Mouse (Mus musculus) hindbrain, postnatal 0 days (tissue): Measurements from ENCODE around the gene Stk26. TPM values are rescaled to one million over a fixed set of nuclear protein-coding genes. Genes with fewer than 3 reads are reported as not detected.

ENCODE experiments used
- ATAC-seq: fragments of 200-750 bp; cut with Nextera tagmentation; 2 replicates; pipeline ENCODE4 v1.8.0; 2017; ENCODE audit warnings: mild to moderate bottlenecking, moderate TSS enrichment, moderate library complexity
- DNase-seq: peaks from one replicate; pipeline ENCODE4 v3.0.0-alpha.2; 2015; ENCODE audit warnings: low spot score
- H3K27ac ChIP-seq: fragments of 300-500 bp; sonication (generic); 2 replicates; pipeline ENCODE4 v1.5.1; 2014; ENCODE audit warnings: mild to moderate bottlenecking
- H3K27me3 ChIP-seq: fragments of 300-500 bp; sonication (generic); 2 replicates; pipeline ENCODE4 v1.6.1; 2014; ENCODE audit warnings: low read length, mixed read lengths; ENCODE audit not compliant: insufficient read depth
- H3K36me3 ChIP-seq: fragments of 300-500 bp; sonication (generic); 2 replicates; pipeline ENCODE4 v1.6.1; 2014; ENCODE audit warnings: low read length, mixed read lengths; ENCODE audit not compliant: insufficient read depth
- H3K4me1 ChIP-seq: fragments of 300-500 bp; sonication (generic); 2 replicates; pipeline ENCODE4 v1.6.1; 2014; ENCODE audit warnings: antibody characterized with exemption, low read length, mixed read lengths; ENCODE audit not compliant: insufficient read depth
- H3K4me2 ChIP-seq: fragments of 300-500 bp; sonication (generic); 2 replicates; pipeline ENCODE4 v1.6.1; 2014; ENCODE audit warnings: low read depth, mild to moderate bottlenecking, low read length, moderate library complexity, mixed read lengths
- H3K4me3 ChIP-seq: fragments of 300-500 bp; sonication (generic); 2 replicates; pipeline ENCODE4 v1.5.1; 2014; ENCODE audit warnings: low read length
- H3K9ac ChIP-seq: fragments of 300-500 bp; sonication (generic); replicated peaks from 2 replicates; pipeline ENCODE4 v1.6.1; 2014; ENCODE audit warnings: mild to moderate bottlenecking, low read length, moderate library complexity, mixed read lengths
- H3K9me3 ChIP-seq: fragments of 300-500 bp; sonication (generic); 2 replicates; pipeline ENCODE4 v1.6.1; 2016; ENCODE audit warnings: low read length, mixed read lengths
- CTCF ChIP-seq: IDR thresholded peaks from 2 replicates; pipeline ENCODE4 v1.5.1; 2016; ENCODE audit warnings: antibody characterized with exemption, control low read depth, low read depth
- WGBS: fragments of 180-500 bp; shearing (Covaris S2); extraction: QIAGEN DNeasy Blood & Tissue Kit; methylation state at CpG from one replicate; pipeline ENCODE4 v1.1.7; 2014; 5-methylcytosine and 5-hydroxymethylcytosine counted together
- polyA plus RNA-seq: library from polyadenylated mRNA; unstranded; fragments of >200 nt; fragmentation: Nextera tagmentation; extraction: Ambion mirVana; gene quantifications from 2 replicates; pipeline ENCODE4 v1.2.1, GENCODE M21; 2015
- total RNA-seq: library from RNA; depleted of rRNA; stranded (reverse); fragments of >200 nt; gene quantifications from 2 replicates; pipeline ENCODE4 v1.2.3, GENCODE M21; 2014; rRNA removed

The Stk26 gene
- total and polyA plus RNA-seq, 2 experiments from 2014 or later, result 0.99 to 1.3 TPM

DNA sequence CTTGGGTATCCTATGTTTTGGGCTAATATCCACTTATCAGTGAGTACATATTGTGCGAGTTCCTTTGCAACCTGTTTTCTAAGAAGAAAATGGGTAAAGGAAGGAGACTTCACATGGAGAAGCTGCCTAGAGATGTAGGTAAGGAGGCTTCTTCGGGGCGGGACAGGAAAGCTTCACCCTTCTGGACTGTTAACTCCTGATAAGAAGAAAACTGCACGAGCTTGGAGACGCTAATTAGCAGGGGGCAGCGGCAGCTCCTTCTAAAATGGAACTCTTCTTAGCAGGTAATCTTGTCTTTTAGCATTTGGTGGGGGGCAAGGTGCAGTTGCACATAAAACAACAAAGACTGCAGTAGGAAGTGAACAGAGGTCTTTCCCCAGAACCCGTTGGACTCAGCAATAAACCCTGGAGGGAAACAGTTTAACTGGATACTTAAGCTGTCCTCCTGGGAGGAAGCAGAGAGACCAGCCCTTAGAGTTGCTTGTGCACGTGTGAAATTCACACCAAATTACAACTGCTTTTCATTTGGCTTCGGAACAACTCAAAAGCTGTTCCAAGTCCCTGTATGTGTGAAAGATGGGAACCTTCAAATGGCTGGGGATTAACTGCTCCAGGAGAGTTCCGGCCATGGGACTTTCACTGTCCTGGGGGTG lies 86.2 kb downstream of the Stk26 start:
- Histone ChIP-seq H3K4me2 (no peak overlapping the region), H3K9me3 (no peaks in the 10 kb centered on the region), H3K4me3 (no peak overlapping the region), H3K4me1 (no peaks in the 10 kb centered on the region), H3K27me3 (no peaks in the 10 kb centered on the region), H3K9ac (no peak overlapping the region), H3K36me3 (no peaks in the 10 kb centered on the region), H3K27ac (no peak overlapping the region)
- ATAC-seq (no peak), DNase-seq (no peak)
- WGBS, result 76% methylated on average over 10 of the region's 10 CpGs
- TF ChIP-seq CTCF, result no peak

DNA sequence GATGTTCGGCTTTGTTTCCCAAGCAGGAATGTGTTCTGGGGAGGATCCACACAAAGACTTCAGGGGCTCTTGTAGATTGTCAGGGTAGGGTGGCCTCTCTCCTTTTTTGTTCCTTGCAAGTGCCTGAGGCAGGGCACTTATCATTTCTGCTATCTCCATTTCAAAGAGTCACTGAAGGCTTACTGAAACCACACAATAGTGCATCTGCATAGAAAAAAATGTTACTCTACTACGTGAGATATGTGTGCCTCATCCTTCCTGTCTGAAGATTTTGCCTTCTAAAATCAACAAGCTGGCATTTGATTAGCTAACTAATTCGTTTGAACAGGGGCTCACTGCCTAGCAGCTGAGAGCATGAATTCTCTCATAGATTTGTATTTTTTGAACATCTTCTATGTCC lies 89.5 kb downstream of the Stk26 start:
- Histone ChIP-seq H3K9me3 (no peaks in the 10 kb centered on the region), H3K27me3 (no peaks in the 10 kb centered on the region), H3K4me1 (no peaks in the 10 kb centered on the region), H3K27ac (no peak overlapping the region), H3K36me3 (no peaks in the 10 kb centered on the region), H3K9ac (no peak overlapping the region), H3K4me2 (no peak overlapping the region), H3K4me3 (no peak overlapping the region)
- DNase-seq, result no peak
- ATAC-seq, result no peak
- 43% methylated on average over 3 of the region's 3 CpGs for WGBS
- TF ChIP-seq CTCF, result no peak

DNA sequence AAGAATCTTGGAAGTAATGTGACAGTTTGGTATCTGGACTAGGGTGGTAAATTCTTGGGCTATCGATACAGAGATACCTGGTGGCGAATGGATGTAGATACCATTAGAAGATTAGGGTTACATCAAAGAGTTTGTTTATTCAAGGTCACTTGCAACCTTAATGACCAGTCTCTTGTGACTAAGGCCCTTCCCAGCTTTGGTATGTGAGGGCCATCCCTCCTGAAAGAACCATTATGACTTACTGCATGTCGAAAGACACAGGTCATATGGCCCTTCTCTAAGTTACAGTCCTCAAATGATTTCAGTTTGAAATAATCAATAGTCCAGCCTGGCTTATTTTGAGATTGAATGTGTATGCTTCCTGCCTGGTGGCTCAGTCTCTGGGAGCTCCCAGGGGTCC lies 96.3 kb downstream of the Stk26 start:
- Histone ChIP-seq H3K4me3 (no peak overlapping the region), H3K4me2 (no peak overlapping the region), H3K9me3 (no peaks in the 10 kb centered on the region), H3K36me3 (no peaks in the 10 kb centered on the region), H3K27ac (no peak overlapping the region), H3K9ac (no peak overlapping the region), H3K27me3 (no peaks in the 10 kb centered on the region), H3K4me1 (no peaks in the 10 kb centered on the region)
- TF ChIP-seq CTCF, result no peak
- no peak for DNase-seq
- ATAC-seq, result no peak
- WGBS, result 93% methylated on average over 3 of the region's 3 CpGs

DNA sequence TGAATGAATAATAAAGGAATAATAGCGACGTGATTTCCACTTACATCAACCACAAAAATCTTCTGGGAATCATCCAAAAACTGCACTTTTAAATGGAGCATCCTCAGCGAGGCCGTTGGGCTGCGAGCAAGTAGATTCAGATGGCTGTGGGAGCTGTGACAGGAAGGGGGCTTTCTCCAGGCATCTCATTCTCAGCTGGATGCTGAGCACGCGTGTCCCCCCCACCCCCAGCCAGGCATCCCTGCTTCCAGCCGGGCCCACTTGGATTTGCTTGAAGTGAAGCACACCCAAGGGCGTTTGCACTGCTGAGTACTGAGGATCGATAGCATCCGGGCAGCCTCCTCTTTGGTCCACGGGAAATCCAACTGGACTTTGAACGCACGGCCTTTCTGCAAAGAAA lies 101.8 kb downstream of the Stk26 start, which contains the start of gene Frmd7:
Gene Frmd7, minus strand, starts transcription at position 101 of the 400 bp plus-strand sequence.
- H3K9me3 ChIP-seq, result no peaks in the 10 kb centered on the region
- no peak within 1 kb of the TSS for H3K9ac ChIP-seq
- H3K4me2 ChIP-seq, result no peak within 1 kb of the TSS
- ATAC-seq, result no peak
- no peaks in the 10 kb centered on the region for H3K27me3 ChIP-seq
- no peaks in the 10 kb centered on the region for H3K4me1 ChIP-seq
- H3K36me3 ChIP-seq, result no peaks in the 10 kb centered on the region
- DNase-seq, result no peak
- 75% methylated on average over 14 of the region's 14 CpGs for WGBS
- no peak within 1 kb of the TSS for H3K27ac ChIP-seq
- TF ChIP-seq CTCF, result no peak
- no peak within 1 kb of the TSS for H3K4me3 ChIP-seq

Other genes with a start within 250 kb of the Stk26 start
- 0.50 and 0.52 TPM in 2 replicates for gene Frmd7, start 101.7 kb downstream of the Stk26 start, total RNA-seq
- gene Frmd7, start 101.7 kb downstream of the Stk26 start, polyA plus RNA-seq, result 0.09 and 0.36 TPM in 2 replicates
- gene Rap2c, start 177.0 kb downstream of the Stk26 start, total RNA-seq, result 15.8 and 15.9 TPM in 2 replicates
- 9.9 and 10.1 TPM in 2 replicates for gene Rap2c, start 177.0 kb downstream of the Stk26 start, polyA plus RNA-seq